Mouse (Mus musculus): ENCODE measurements around the gene Lcp1.

Lcp1 gene

GRCm38 (mm10) chr14:75176425-75177045 lies 45.6 kb downstream of the Lcp1 start:
- no peak for DNase-seq (ENCODE audit: low read depth, low spot score)

GRCm38 (mm10) chr14:75177400-75177799 lies 46.5 kb downstream of the Lcp1 start:
- DNase-seq (ENCODE audit: low read depth, low spot score): no peak

GRCm38 (mm10) chr14:75178384-75178793 lies 47.5 kb downstream of the Lcp1 start:
- no peak for DNase-seq (ENCODE audit: low read depth, low spot score)

GRCm38 (mm10) chr14:75178801-75179211 lies 47.9 kb downstream of the Lcp1 start:
- no peak for DNase-seq (ENCODE audit: low read depth, low spot score)

- no peak for DNase-seq (ENCODE audit: low read depth, low spot score)
These were observed 48.5 kb downstream of the Lcp1 start for GRCm38 (mm10) chr14:75179255-75179963.

- no peak for DNase-seq (ENCODE audit: low read depth, low spot score)
These were observed 49.7 kb downstream of the Lcp1 start for GRCm38 (mm10) chr14:75180551-75180978.

- DNase-seq (ENCODE audit: low read depth, low spot score): no peak
These were observed 50.4 kb downstream of the Lcp1 start for GRCm38 (mm10) chr14:75181062-75181935.

GRCm38 (mm10) chr14:75182378-75182777 lies 51.5 kb downstream of the Lcp1 start:
- no peak for DNase-seq (ENCODE audit: low read depth, low spot score)

GRCm38 (mm10) chr14:75182831-75183230 lies 51.9 kb downstream of the Lcp1 start:
- DNase-seq (ENCODE audit: low read depth, low spot score): no peak

- DNase-seq (ENCODE audit: low read depth, low spot score): no peak
These were observed 53.3 kb downstream of the Lcp1 start for GRCm38 (mm10) chr14:75184069-75184790.

GRCm38 (mm10) chr14:75185796-75186594 lies 55.1 kb downstream of the Lcp1 start:
- DNase-seq (ENCODE audit: low read depth, low spot score): no peak

GRCm38 (mm10) chr14:75186858-75187415 lies 56.0 kb downstream of the Lcp1 start:
- no peak for DNase-seq (ENCODE audit: low read depth, low spot score)

GRCm38 (mm10) chr14:75188521-75188920 lies 57.6 kb downstream of the Lcp1 start:
- no peak for DNase-seq (ENCODE audit: low read depth, low spot score)

GRCm38 (mm10) chr14:75189031-75189430 lies 58.1 kb downstream of the Lcp1 start:
- no peak for DNase-seq (ENCODE audit: low read depth, low spot score)

GRCm38 (mm10) chr14:75190683-75191082 lies 59.8 kb downstream of the Lcp1 start:
- DNase-seq (ENCODE audit: low read depth, low spot score): no peak

GRCm38 (mm10) chr14:75192427-75192826 lies 61.5 kb downstream of the Lcp1 start:
- no peak for DNase-seq (ENCODE audit: low read depth, low spot score)

- no peak for DNase-seq (ENCODE audit: low read depth, low spot score)
These were observed 62.0 kb downstream of the Lcp1 start for GRCm38 (mm10) chr14:75192858-75193257.

GRCm38 (mm10) chr14:75195530-75195929 lies 64.6 kb downstream of the Lcp1 start:
- no peak for DNase-seq (ENCODE audit: low read depth, low spot score)

GRCm38 (mm10) chr14:75197027-75197426 lies 66.1 kb downstream of the Lcp1 start:
- DNase-seq (ENCODE audit: low read depth, low spot score): peak; percentile 54

GRCm38 (mm10) chr14:75197660-75198059 lies 66.8 kb downstream of the Lcp1 start:
- DNase-seq (ENCODE audit: low read depth, low spot score): no peak

Measured in retina, postnatal 7 days (tissue).